30 mouse cellular contexts compared by ENCODE assay signal in genomic region chr12:113035093-113035492, GRCm38 (mm10). TPM values are rescaled to one million over a fixed set of nuclear protein-coding genes. Genes with fewer than 3 reads are reported as not detected.
DNase-seq lines count a peak whose midpoint lies in the region; ATAC-seq and TF ChIP-seq lines count a peak whose summit lies in the region.
"Had no signal": no experiment of that assay in that cellular context is flagged by ENCODE, and none has a peak within 500 bp of the region (broad histone marks: within the 10 kb centered on the region; RNA-seq: fewer than 3 reads in every experiment).

No protein-coding gene starts in this region.

- no peaks in the 10 kb centered on the region for H3K9me3 ChIP-seq in heart, embryonic 11.5 days (replicated peaks; ENCODE audit: control insufficient read depth, low read length)
- no peaks in the 10 kb centered on the region for H3K9me3 ChIP-seq in heart, postnatal 0 days (replicated peaks; ENCODE audit: control insufficient read depth, low read length)
- no peaks in the 10 kb centered on the region for H3K9me3 ChIP-seq in heart, embryonic 10.5 days
- no peaks in the 10 kb centered on the region for H3K9me3 ChIP-seq in liver, embryonic 16.5 days (replicated peaks; ENCODE audit: control insufficient read depth, low read length)
- H3K9me3 ChIP-seq in hindbrain, postnatal 0 days (ENCODE audit: low read length) = no peaks in the 10 kb centered on the region
- H3K9me3 ChIP-seq: embryonic facial prominence, embryonic 12.5 days; intestine, embryonic 15.5 days; neural tube, embryonic 12.5 days had no signal

- H3K27me3 ChIP-seq in heart, embryonic 11.5 days (ENCODE audit: control insufficient read depth, insufficient read depth, low read length) = no peaks in the 10 kb centered on the region
- H3K27me3 ChIP-seq in heart, postnatal 0 days (ENCODE audit: control insufficient read depth, insufficient read depth, low read length) = no peaks in the 10 kb centered on the region
- no peaks in the 10 kb centered on the region for H3K27me3 ChIP-seq in heart, embryonic 10.5 days (ENCODE audit: insufficient read depth, poor library complexity, severe bottlenecking)
- H3K27me3 ChIP-seq in liver, embryonic 16.5 days (ENCODE audit: control insufficient read depth, insufficient read depth, low read depth, low read length) = no peaks in the 10 kb centered on the region
- H3K27me3 ChIP-seq in myocyte (ENCODE audit: control insufficient read depth, insufficient read depth, insufficient read length) = no peaks in the 10 kb centered on the region
- no peaks in the 10 kb centered on the region for H3K27me3 ChIP-seq in hindbrain, postnatal 0 days (ENCODE audit: insufficient read depth, low read length)
- H3K27me3 ChIP-seq: embryonic facial prominence, embryonic 12.5 days; intestine, embryonic 15.5 days; neural tube, embryonic 12.5 days had no signal

- no peaks in the 10 kb centered on the region for H3K36me3 ChIP-seq in heart, embryonic 11.5 days (ENCODE audit: control insufficient read depth, insufficient read depth, low read length)
- H3K36me3 ChIP-seq in heart, postnatal 0 days (replicated peaks; ENCODE audit: control insufficient read depth, insufficient read depth, low read length) = no peaks in the 10 kb centered on the region
- no peaks in the 10 kb centered on the region for H3K36me3 ChIP-seq in heart, embryonic 10.5 days
- no peaks in the 10 kb centered on the region for H3K36me3 ChIP-seq in liver, embryonic 16.5 days (ENCODE audit: control insufficient read depth, insufficient read depth)
- peaks cover 8% of the 10 kb centered on the region for H3K36me3 ChIP-seq in myocyte (ENCODE audit: control insufficient read depth, insufficient read depth)
- H3K36me3 ChIP-seq in hindbrain, postnatal 0 days (ENCODE audit: insufficient read depth, low read length) = no peaks in the 10 kb centered on the region
- H3K36me3 ChIP-seq: embryonic facial prominence, embryonic 12.5 days; intestine, embryonic 15.5 days; neural tube, embryonic 12.5 days had no signal

- ATAC-seq in heart, embryonic 11.5 days (replicated peaks; ENCODE audit: insufficient number of reproducible peaks, low FRiP score, low TSS enrichment) = no peak
- ATAC-seq in heart, postnatal 0 days (ENCODE audit: insufficient read depth, low read depth) = no peak
- ATAC-seq in liver, embryonic 16.5 days (ENCODE audit: low read depth) = no peak
- ATAC-seq in hindbrain, postnatal 0 days = no peak
- ATAC-seq: forebrain, embryonic 14.5 days; hindbrain, embryonic 16.5 days; intestine, embryonic 15.5 days; midbrain, embryonic 16.5 days had no signal

- no peak overlapping the region for H3K9ac ChIP-seq in heart, embryonic 11.5 days (ENCODE audit: low read depth, low read length)
- H3K9ac ChIP-seq in heart, postnatal 0 days (replicated peaks; ENCODE audit: low read depth, low read length) = no peak overlapping the region
- no peak overlapping the region for H3K9ac ChIP-seq in liver, embryonic 16.5 days (ENCODE audit: low read depth, low read length)
- no peak overlapping the region for H3K9ac ChIP-seq in hindbrain, postnatal 0 days (replicated peaks; ENCODE audit: low read length)
- H3K9ac ChIP-seq: embryonic facial prominence, embryonic 12.5 days; intestine, embryonic 15.5 days; lung, embryonic 14.5 days; neural tube, embryonic 12.5 days had no signal

- TF ChIP-seq CTCF in heart, postnatal 0 days (IDR thresholded peaks at IDR 0.05; ENCODE audit: low read depth) = no peak
- TF ChIP-seq CTCF in hindbrain, postnatal 0 days (IDR thresholded peaks at IDR 0.05; ENCODE audit: low read depth) = no peak

- 48% methylated on average over 2 of the region's 2 CpGs for WGBS in heart, embryonic 11.5 days (ENCODE audit: insufficient replicate concordance)
- WGBS in heart, postnatal 0 days = 36% methylated on average over 2 of the region's 2 CpGs
- WGBS in heart, embryonic 10.5 days = 54% methylated on average over 2 of the region's 2 CpGs
- WGBS in liver, embryonic 16.5 days (ENCODE audit: insufficient replicate concordance) = 35% methylated on average over 2 of the region's 2 CpGs
- 86% methylated on average over 2 of the region's 2 CpGs for WGBS in hindbrain, postnatal 0 days

- peaks cover 97% of the 10 kb centered on the region for H3K79me2 ChIP-seq in myocyte (ENCODE audit: control insufficient read depth, insufficient read depth)

- H3K4me1 ChIP-seq in heart, embryonic 11.5 days (ENCODE audit: control insufficient read depth, insufficient read depth, low read length) = peaks cover 42% of the 10 kb centered on the region
- peaks cover 29% of the 10 kb centered on the region for H3K4me1 ChIP-seq in heart, postnatal 0 days (ENCODE audit: control insufficient read depth, insufficient read depth)
- H3K4me1 ChIP-seq in heart, embryonic 10.5 days = peaks cover 57% of the 10 kb centered on the region
- peaks cover 44% of the 10 kb centered on the region for H3K4me1 ChIP-seq in liver, embryonic 16.5 days (ENCODE audit: control insufficient read depth, low read depth, low read length)
- no peaks in the 10 kb centered on the region for H3K4me1 ChIP-seq in hindbrain, postnatal 0 days (ENCODE audit: insufficient read depth, low read length)

- no peak overlapping the region for H3K4me3 ChIP-seq in heart, embryonic 11.5 days (ENCODE audit: low read depth, low read length)
- no peak overlapping the region for H3K4me3 ChIP-seq in heart, postnatal 0 days (ENCODE audit: low read depth, low read length)
- H3K4me3 ChIP-seq in heart, embryonic 10.5 days = no peak overlapping the region
- H3K4me3 ChIP-seq in liver, embryonic 16.5 days (ENCODE audit: low read depth, low read length) = no peak overlapping the region
- H3K4me3 ChIP-seq in myocyte = no peak overlapping the region
- H3K4me3 ChIP-seq in hindbrain, postnatal 0 days (ENCODE audit: low read length) = no peak overlapping the region
- H3K4me3 ChIP-seq: embryonic facial prominence, embryonic 12.5 days; intestine, embryonic 15.5 days; neural tube, embryonic 12.5 days had no signal

- TF ChIP-seq EP300 in heart, postnatal 0 days (IDR thresholded peaks at IDR 0.05; ENCODE audit: low read depth) = 0 out of 2 replicates have a peak, but pooled peaks have one; percentile 25

- TF ChIP-seq POLR2A in myocyte (IDR thresholded peaks at IDR 0.05; ENCODE audit: insufficient read length, low read depth) = no peak

- 0 out of 2 replicates have a peak overlapping the region, but pooled peaks have one; percentile 22 for H3K27ac ChIP-seq in heart, embryonic 11.5 days (ENCODE audit: low read depth, low read length)
- no peak overlapping the region for H3K27ac ChIP-seq in heart, postnatal 0 days (ENCODE audit: low read depth)
- H3K27ac ChIP-seq in heart, embryonic 10.5 days = no peak overlapping the region
- H3K27ac ChIP-seq in liver, embryonic 16.5 days (ENCODE audit: low read length) = peak overlapping the region; percentile 49
- no peak overlapping the region for H3K27ac ChIP-seq in hindbrain, postnatal 0 days
- H3K27ac ChIP-seq: embryonic facial prominence, embryonic 12.5 days; intestine, embryonic 15.5 days; neural tube, embryonic 12.5 days; stomach, postnatal 0 days had no signal

- H3ac ChIP-seq in myocyte (ENCODE audit: control insufficient read depth, insufficient read length) = no peak overlapping the region

- DNase-seq in heart, adult 8-10 months (ENCODE audit: low spot score) = no peak
- no peak for DNase-seq in heart, postnatal 0 days (ENCODE audit: low spot score)
- DNase-seq in heart, embryonic 10.5 days (ENCODE audit: low spot score) = no peak
- DNase-seq in hindbrain, postnatal 0 days (ENCODE audit: low spot score) = no peak
- DNase-seq: adrenal gland, postnatal 14 days; cerebellum, adult 11-12 months; cerebellum, adult 9-11 months; embryo, embryonic 11 days; gastrocnemius, postnatal 36 days; kidney, adult 2 months; kidney, postnatal 4 days; lung, embryonic 14.5 days; lung, postnatal 14 days; right cerebral cortex, adult 18-20 months; spleen, adult 18-20 months; thymus, adult 18-20 months; thymus, postnatal 25 days had no signal

- H3K4me2 ChIP-seq in heart, embryonic 11.5 days = no peak overlapping the region
- no peak overlapping the region for H3K4me2 ChIP-seq in heart, postnatal 0 days (ENCODE audit: low read depth, low read length)
- no peak overlapping the region for H3K4me2 ChIP-seq in liver, embryonic 16.5 days (ENCODE audit: low read depth, low read length)
- no peak overlapping the region for H3K4me2 ChIP-seq in myocyte (ENCODE audit: low read depth)
- no peak overlapping the region for H3K4me2 ChIP-seq in hindbrain, postnatal 0 days (ENCODE audit: low read depth, low read length)
- H3K4me2 ChIP-seq: embryonic facial prominence, embryonic 12.5 days; intestine, embryonic 15.5 days; lung, embryonic 14.5 days; midbrain, embryonic 11.5 days; neural tube, embryonic 12.5 days had no signal

RNA-seq across cellular contexts. Expression of gene Pacs2, which starts 20.8 kb away (rescaled TPM):
- polyA plus RNA-seq in heart, embryonic 11.5 days (2014; fragmentation: Nextera tagmentation; extraction: Ambion mirVana) = 7.3 and 11.3 TPM in 2 replicates
- total RNA-seq in heart, adult 8-10 months (2022) = 10 to 100 TPM; 30.4 to 38.2 (median 36.1) TPM
- 20.4 and 38.5 TPM in 2 replicates for total RNA-seq in heart, postnatal 0 days (2014; rRNA removed; ENCODE audit: low replicate concordance)
- 4.3 and 5.1 TPM in 2 replicates for polyA plus RNA-seq in heart, postnatal 0 days (2015; fragmentation: Nextera tagmentation; extraction: Ambion mirVana)
- 11.7 TPM in 2 replicates for polyA plus RNA-seq in heart, embryonic 10.5 days (2016; fragmentation: Nextera tagmentation; extraction: Ambion mirVana)
- polyA plus RNA-seq in liver, embryonic 16.5 days (2015; fragmentation: Nextera tagmentation; extraction: Ambion mirVana) = 4.3 and 5.8 TPM in 2 replicates
- polyA plus RNA-seq in myocyte (2012; fragmentation: generic; extraction: Trizol) = 89.3 TPM
- 111 and 125 TPM in 2 replicates for total RNA-seq in hindbrain, postnatal 0 days (2014; rRNA removed)
- polyA plus RNA-seq in hindbrain, postnatal 0 days (2015; fragmentation: Nextera tagmentation; extraction: Ambion mirVana) = 20.3 and 20.6 TPM in 2 replicates

RNA-seq across cellular contexts. Expression of gene Brf1, which starts 34.6 kb away (rescaled TPM):
- polyA plus RNA-seq in heart, embryonic 11.5 days (2014; fragmentation: Nextera tagmentation; extraction: Ambion mirVana) = 33.7 and 39.5 TPM in 2 replicates
- total RNA-seq in heart, adult 8-10 months (2022) = 10 to 100 TPM; 22.9 to 28.1 (median 24.6) TPM
- 26.0 and 51.9 TPM in 2 replicates for total RNA-seq in heart, postnatal 0 days (2014; rRNA removed; ENCODE audit: low replicate concordance)
- 24.5 TPM in 2 replicates for polyA plus RNA-seq in heart, postnatal 0 days (2015; fragmentation: Nextera tagmentation; extraction: Ambion mirVana)
- polyA plus RNA-seq in heart, embryonic 10.5 days (2016; fragmentation: Nextera tagmentation; extraction: Ambion mirVana) = 35.3 and 41.5 TPM in 2 replicates
- polyA plus RNA-seq in liver, embryonic 16.5 days (2015; fragmentation: Nextera tagmentation; extraction: Ambion mirVana) = 22.8 and 25.7 TPM in 2 replicates
- polyA plus RNA-seq in myocyte (2012; fragmentation: generic; extraction: Trizol) = 27.9 TPM
- 29.4 and 32.9 TPM in 2 replicates for total RNA-seq in hindbrain, postnatal 0 days (2014; rRNA removed)
- 39.0 and 40.8 TPM in 2 replicates for polyA plus RNA-seq in hindbrain, postnatal 0 days (2015; fragmentation: Nextera tagmentation; extraction: Ambion mirVana)

RNA-seq across cellular contexts. Expression of gene Tex22, which starts 39.2 kb away (rescaled TPM):
- 0.16 TPM in 1 of 2 replicates, not detected in the other for polyA plus RNA-seq in heart, embryonic 11.5 days (2014; fragmentation: Nextera tagmentation; extraction: Ambion mirVana)
- not detected for total RNA-seq in heart, adult 8-10 months (2022)
- total RNA-seq in heart, postnatal 0 days (2014; rRNA removed; ENCODE audit: low replicate concordance) = not detected in 2 replicates
- not detected in 2 replicates for polyA plus RNA-seq in heart, postnatal 0 days (2015; fragmentation: Nextera tagmentation; extraction: Ambion mirVana)
- not detected in 2 replicates for polyA plus RNA-seq in heart, embryonic 10.5 days (2016; fragmentation: Nextera tagmentation; extraction: Ambion mirVana)
- polyA plus RNA-seq in liver, embryonic 16.5 days (2015; fragmentation: Nextera tagmentation; extraction: Ambion mirVana) = not detected in 2 replicates
- 0.11 TPM for polyA plus RNA-seq in myocyte (2012; fragmentation: generic; extraction: Trizol)
- total RNA-seq in hindbrain, postnatal 0 days (2014; rRNA removed) = 0.73 and 1.8 TPM in 2 replicates
- polyA plus RNA-seq in hindbrain, postnatal 0 days (2015; fragmentation: Nextera tagmentation; extraction: Ambion mirVana) = not detected in 2 replicates
- polyA plus RNA-seq: forebrain, embryonic 14.5 days; heart, embryonic 14.5 days; hindbrain, embryonic 16.5 days; intestine, embryonic 15.5 days; kidney, embryonic 16.5 days; lung, embryonic 14.5 days; midbrain, embryonic 11.5 days; midbrain, embryonic 16.5 days; neural tube, embryonic 12.5 days; stomach, postnatal 0 days had no signal

RNA-seq across cellular contexts. Expression of gene Btbd6, which starts 58.8 kb away (rescaled TPM):
- polyA plus RNA-seq in heart, embryonic 11.5 days (2014; fragmentation: Nextera tagmentation; extraction: Ambion mirVana) = 18.9 and 22.5 TPM in 2 replicates
- 10 to 100 TPM; 21.6 to 29.6 (median 26.3) TPM for total RNA-seq in heart, adult 8-10 months (2022)
- 62.7 and 70.2 TPM in 2 replicates for total RNA-seq in heart, postnatal 0 days (2014; rRNA removed; ENCODE audit: low replicate concordance)
- polyA plus RNA-seq in heart, postnatal 0 days (2015; fragmentation: Nextera tagmentation; extraction: Ambion mirVana) = 20.4 and 21.6 TPM in 2 replicates
- 22.3 and 23.6 TPM in 2 replicates for polyA plus RNA-seq in heart, embryonic 10.5 days (2016; fragmentation: Nextera tagmentation; extraction: Ambion mirVana)
- polyA plus RNA-seq in liver, embryonic 16.5 days (2015; fragmentation: Nextera tagmentation; extraction: Ambion mirVana) = 4.5 and 4.9 TPM in 2 replicates
- 16.3 TPM for polyA plus RNA-seq in myocyte (2012; fragmentation: generic; extraction: Trizol)
- total RNA-seq in hindbrain, postnatal 0 days (2014; rRNA removed) = 71.0 and 76.1 TPM in 2 replicates
- 52.1 and 52.9 TPM in 2 replicates for polyA plus RNA-seq in hindbrain, postnatal 0 days (2015; fragmentation: Nextera tagmentation; extraction: Ambion mirVana)

Comparison
In these comparisons a context has a peak if more than half of its experiments do, and no peak if none do; other contexts are left out.
1. H3K27ac ChIP-seq: peak in heart, embryonic 11.5 days (single experiment) and liver, embryonic 16.5 days (single experiment); none in heart, postnatal 0 days (single experiment), heart, embryonic 10.5 days (single experiment) and hindbrain, postnatal 0 days (single experiment).